Mouse (Mus musculus) brain, embryonic 14.5 days (tissue): Measurements from ENCODE around the gene Hnrnpu.

Source experiments
- CTCF ChIP-seq: fragments of 200-500 bp; IDR thresholded peaks from 2 replicates; pipeline ENCODE4 v1.5.1; 2012; ENCODE audit warnings: inconsistent platforms, mild to moderate bottlenecking, moderate library complexity, borderline replicate concordance; ENCODE audit not compliant: insufficient read depth, insufficient read length; ENCODE audit errors: extremely low read depth
- POLR2A ChIP-seq: fragments of 200-500 bp; IDR thresholded peaks from 2 replicates; pipeline ENCODE4 v1.6.1; 2012; ENCODE audit warnings: mild to moderate bottlenecking, inconsistent platforms, borderline replicate concordance; ENCODE audit not compliant: poor library complexity, insufficient read depth, insufficient read length, severe bottlenecking; ENCODE audit errors: extremely low read depth

DNA sequence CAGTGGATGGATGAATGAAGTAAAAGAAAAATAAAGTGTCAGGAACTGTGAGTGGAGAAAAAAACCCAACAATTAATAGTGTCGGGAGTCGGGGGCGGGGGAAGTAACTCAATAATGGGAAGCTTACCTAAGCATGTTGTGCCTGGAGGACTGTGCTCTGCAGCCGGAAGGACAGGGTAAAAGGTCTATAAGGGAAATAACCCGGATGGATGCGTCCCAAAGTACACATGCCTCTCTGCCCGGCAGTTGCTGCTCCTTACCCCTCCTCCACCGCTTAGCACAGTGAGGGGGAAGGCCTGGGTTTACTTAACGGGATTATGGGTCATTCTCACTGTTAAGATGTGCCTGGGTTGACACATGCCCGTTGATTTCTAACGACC, 31.7 kb upstream of the Hnrnpu start:
- TF ChIP-seq POLR2A = no peak
- TF ChIP-seq CTCF = no peak
